Mouse (Mus musculus): ENCODE data around the gene Esrrb.

Gene Esrrb

DNA sequence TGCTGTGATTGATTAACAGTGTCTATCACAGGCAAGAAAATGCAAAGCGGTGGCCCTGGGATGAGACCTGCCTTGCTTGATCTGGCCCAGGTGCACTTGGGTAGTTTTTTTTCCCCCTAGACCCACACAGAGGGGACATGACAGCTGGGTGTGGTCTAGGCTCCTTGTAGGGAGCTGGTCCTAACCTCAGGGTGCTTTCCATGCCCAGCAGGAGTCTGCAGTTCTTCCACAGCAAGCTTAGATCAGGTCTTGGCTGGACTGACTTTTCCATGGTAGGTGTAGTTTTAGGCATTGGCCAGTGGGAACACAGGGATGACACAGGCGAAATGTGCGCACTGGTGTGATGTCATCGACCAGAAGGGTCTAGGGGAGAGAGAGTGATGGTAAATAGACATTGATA lies 136.2 kb downstream of the Esrrb start:
- DNase-seq (ENCODE audit: low spot score in 2 of 2), result no peak

DNA sequence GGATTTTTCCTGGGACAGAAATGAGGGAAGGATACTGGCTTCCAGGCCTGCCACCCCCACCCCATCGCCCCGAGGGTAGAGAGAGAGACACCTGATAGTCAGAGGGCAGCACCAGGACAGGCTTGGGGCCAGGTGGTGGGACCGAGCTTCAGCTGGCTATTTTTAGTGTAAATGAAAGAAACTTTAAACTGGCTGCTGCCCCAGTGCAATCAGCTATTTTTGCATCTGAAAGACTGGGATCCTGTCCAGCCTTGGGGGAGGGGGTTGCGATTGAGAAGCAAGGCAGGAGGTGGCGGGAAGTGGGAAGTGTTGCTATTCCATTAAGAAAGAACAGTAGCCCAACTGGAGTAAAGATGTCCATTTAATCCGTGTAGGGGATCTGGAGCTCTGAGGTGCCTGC lies 137.8 kb downstream of the Esrrb start:
- no peak for DNase-seq (ENCODE audit: low spot score in 2 of 2)

DNA sequence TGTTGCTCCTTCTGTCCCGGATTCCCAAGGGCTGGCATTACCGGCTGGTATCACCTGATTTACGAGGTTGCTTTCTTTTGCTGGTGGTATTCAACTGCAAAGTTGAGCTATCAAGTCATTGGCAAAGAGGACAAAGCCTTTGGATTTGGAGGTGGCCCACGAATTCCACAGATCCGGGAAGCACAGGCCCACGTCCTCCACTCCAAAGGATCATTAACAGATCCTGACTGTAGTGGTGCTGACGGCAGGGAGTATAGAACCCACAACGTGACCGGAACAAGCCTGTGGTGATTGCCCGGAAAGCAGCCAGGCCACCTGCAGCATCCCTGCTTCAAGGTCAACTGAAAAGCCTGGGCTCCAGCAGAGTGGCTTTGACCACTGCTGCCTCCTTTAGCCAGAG lies 140.8 kb downstream of the Esrrb start:
- no peak for DNase-seq (ENCODE audit: low spot score in 2 of 2)

DNA sequence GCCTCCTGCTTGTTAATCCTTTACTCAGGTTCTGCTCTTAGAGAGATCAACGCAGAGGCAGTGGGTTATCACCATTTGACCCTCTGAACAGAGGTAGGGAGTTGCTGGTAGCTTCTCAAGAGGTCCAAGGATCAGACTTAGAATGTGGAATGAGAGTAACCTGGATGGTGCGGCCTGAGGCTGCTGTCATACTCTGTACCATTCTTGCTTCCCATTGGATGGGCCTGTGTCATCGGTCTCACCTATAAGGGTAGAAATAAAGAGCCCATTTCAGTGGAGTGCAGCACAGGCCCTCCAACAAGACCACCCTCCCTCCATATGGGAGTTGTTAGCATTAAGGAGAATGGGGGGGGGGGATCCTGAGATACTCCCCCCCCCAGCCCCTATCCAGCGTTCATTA lies 143.0 kb downstream of the Esrrb start:
- DNase-seq (ENCODE audit: low spot score in 2 of 2), result no peak

DNA sequence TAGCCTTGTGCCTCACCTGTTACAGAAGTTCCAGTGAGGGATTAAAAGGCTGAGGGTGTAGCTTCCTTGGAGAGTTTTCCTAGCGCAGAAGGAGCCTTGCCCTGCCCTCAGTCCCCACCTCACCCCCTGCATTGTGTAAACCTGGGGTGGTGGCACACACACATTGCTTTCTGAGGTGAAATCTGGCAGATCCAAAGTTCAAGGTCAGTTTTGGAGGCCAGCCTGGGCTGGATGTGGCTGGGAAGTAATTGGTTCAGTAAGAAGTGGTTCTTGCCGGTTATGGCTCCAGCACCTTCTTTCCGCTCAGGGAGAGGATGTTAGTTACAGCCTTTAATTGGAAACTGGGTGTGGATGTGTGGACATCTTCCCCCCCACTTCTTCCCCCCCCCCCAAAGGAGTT lies 143.4 kb downstream of the Esrrb start:
- no peak for DNase-seq (ENCODE audit: low spot score in 2 of 2)

DNA sequence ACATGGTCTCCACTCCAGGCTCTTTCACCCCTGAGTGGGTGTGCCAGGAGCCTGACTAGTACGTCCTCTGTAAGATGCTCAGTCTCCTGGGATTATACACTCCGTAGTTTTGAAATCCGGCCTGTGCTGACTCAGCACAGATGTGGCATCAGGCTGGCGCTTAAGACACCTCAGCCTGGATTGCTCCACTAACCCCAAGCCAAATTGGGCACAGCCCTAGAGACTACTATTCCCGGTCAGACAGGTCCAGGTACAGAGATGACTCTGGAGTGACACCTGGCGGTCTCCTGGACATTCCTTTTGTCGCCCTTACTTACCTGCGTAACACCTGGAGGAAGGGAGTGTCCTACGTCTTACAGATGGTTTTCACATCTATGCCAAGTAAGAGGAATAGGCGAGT lies 146.8 kb downstream of the Esrrb start:
- DNase-seq (ENCODE audit: low spot score in 2 of 2), result no peak

DNA sequence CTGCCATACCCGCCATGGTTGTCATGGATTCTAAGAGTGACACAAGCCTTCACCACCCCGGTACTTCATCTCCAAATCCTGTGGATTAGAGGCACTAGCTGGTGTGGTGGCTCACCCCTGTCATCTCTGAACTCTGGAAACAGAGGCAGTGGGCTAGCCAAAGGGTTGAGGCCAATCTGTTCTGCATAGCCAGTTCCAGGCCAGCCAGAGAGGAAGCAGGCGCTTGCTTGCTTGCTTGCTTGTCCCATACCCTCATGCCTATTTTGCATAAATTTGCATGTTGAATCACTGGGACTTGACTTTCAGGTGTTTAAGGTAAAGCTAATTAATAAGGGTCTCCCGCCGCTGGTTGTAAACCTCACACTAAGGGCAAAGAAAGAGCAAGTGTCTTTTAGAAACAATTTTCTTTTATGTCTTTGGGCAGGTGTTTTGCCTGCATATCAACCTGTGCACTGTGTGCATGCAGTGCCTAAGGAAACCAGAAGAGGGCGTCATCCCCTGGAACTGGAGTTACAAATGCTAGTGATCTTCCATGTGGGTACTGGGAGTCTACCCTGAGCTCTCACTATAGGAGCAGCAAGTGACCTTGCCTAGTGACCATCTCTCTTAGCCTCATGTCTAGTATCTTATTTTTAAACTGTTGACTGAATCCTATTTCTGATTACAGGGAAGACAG lies 147.5 kb downstream of the Esrrb start:
- no peak for DNase-seq (ENCODE audit: low spot score in 2 of 2)

DNA sequence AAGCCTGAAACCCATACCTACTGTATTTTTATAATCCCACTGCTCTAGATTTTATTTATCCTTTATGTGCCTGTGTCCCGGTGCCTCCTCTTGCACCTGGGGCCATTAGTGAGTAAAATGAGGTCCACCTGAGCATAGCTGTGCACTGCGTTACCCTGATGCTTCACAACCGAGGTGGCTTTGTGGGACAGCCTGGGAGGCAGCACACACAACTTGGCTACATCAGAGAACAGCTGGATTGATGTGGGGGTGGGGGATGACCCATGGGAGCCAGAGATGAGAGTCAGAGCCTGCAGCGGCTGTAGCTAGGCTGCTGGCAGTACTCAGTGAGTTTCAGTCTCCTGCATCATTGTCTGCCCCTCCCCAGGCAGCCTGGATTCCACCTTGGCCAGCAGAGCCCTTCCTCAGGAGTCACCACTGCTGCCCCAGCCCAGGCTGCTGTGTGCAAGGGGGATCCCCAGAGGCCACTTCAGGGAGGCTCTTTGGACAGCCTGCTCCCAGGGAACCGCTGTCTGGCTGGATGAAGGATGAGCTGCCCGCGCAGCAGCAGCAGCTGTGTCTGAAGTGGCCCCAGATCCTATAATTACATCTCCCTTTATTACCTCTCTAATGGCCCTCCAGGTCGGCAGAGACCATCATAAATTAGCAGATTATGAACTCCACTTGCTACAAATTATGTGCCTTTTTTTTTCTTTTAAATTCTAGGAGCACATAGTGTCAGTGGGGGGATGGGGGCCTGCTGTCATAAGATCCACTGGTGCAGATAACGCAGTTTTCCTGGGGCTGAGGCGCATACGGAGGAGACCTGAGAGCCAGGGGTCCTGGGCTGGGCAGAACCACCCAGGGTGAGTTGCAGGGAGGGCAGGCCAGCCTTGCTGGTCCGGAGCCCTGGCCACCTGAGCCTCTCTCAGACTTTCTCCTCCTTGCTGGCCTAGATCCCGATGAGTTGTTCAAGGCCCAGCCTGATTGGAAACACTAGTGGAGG lies 148.7 kb downstream of the Esrrb start:
- DNase-seq (ENCODE audit: low spot score in 2 of 2), result no peak

DNA sequence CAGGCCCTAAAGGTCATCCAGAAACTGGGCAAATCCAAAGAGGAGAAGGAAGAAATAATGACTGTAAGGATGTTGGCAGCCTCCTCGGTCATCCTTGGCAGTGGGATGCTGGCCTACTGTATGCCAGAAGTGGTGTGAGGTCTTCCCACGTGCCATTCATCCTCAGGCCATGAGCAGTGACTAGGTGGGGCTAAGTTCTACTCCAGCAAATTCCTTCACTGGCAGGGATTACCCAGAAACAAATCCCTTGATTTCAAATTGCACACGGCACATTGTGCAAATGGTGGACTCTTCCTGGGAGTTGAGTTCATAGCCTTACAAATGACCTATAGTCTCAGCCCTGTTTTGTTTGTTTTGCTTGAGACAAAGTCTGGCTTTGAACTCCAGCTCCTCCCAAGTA lies 151.4 kb downstream of the Esrrb start:
- no peak for DNase-seq (ENCODE audit: low spot score in 2 of 2)

DNA sequence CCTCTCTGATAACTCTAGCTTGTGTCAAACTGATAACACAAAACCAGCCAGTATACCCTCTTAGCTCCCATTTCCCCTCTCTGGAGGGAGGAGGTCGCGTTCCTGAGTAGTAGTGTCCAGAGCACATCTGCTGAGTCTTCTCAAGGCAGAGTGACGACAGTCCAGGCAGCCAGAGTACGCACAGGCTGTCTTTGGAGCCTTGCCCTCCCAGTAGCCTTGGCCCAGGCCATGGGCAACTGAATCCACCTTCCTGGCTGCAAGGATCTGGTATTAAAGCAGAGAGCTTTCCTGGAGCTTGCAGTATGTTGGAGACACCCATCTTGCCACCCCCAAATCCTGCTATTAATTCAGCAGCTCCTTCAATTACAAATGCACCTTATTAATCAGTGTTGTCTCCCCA lies 152.7 kb downstream of the Esrrb start:
- no peak for DNase-seq (ENCODE audit: low spot score in 2 of 2)

DNA sequence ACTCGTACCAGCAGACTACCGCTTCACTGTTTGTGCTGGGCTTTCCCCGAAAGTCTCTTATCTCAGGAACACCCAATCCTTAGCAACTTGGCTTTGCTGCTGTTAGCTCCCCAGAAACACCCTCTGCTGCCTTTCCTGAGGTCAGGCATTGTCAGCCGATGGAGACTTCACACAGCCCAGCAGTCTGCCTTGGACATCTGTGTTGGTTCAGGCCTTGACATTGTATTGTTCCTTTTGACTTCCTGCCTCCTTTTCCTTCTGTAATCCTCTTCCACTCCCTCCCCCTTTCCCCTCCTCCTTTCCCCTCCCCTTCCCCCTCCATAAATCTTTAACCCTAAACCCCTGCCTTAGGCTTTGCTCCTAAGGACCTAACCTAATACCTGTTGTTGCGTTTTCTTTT lies 155.7 kb downstream of the Esrrb start:
- no peak for DNase-seq (ENCODE audit: low spot score in 2 of 2)

DNA sequence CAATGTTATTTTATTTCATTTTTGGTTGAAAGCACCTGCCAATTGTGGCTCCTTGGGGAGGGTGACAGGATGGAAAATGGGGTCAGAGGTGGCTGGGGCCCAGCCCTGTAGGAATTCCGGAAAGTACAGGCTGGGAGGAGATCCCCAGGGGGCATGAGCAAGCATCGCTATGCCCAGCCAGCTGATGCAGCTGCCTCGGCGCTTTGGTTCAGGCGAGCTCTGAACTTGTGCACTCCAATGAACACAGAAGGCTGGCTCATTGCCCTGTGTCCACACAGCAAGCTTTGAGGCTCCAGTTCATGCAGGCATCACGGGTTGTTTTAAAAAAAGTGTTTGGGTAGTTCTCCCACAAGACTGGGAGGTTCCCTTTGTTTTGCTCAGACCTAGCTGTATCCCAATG lies 156.8 kb downstream of the Esrrb start:
- no peak for DNase-seq (ENCODE audit: low spot score in 2 of 2)

DNA sequence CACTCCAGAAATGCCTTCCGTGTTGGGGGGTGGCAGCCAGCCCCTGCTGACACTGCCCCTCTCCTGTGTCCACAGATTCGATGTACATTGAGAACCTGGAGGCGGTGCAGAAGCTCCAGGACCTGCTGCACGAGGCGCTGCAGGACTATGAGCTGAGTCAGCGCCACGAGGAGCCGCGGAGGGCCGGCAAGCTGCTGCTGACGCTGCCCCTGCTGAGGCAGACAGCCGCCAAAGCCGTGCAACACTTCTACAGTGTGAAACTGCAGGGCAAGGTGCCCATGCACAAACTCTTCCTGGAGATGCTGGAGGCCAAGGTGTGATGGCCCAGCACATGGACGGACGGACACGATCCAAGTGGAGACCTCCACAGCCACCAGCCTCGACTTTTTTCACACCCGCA lies 157.8 kb downstream of the Esrrb start:
- no peak for DNase-seq (ENCODE audit: low spot score in 2 of 2)

DNA sequence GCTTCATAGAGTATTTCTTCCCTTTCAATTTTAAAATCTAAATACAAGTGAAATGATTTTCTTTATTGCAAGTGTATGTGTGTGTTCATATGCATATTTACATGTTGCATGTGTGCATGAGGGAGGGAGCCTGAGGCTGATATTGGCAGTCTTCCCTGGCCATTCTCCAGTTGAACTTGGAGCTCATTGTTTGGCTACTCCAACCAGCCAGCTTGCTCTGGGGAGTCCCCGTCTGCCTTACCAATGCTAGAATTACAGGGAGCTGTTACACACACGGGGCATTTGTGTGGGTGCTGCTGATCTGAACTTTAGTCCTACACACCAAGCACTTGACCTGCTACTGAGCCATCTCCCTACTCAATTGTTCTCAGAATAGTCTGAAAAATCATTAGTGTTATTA lies 173.4 kb downstream of the Esrrb start:
- no peak for DNase-seq (ENCODE audit: low spot score in 2 of 2)

DNA sequence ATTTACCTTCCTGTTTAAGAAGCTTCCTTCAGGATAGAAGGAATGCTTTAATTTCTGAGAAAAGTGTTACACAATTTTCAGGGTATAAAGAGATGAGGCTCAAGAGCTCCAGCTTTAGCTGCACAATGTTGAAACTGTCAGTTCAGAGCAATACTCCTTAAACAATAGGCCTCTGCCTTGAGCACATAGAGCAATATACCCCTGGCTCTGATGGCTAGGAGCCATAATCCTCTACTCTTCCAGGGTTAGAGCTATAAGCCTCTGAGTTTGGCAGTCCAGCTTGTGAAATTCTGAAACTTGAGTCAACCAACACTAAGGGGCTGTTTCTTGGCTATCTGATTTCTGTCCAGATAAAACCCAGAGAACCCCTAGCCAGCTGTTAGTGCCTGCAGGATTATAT lies 176.9 kb downstream of the Esrrb start:
- no peak for DNase-seq (ENCODE audit: low spot score in 2 of 2)

DNA sequence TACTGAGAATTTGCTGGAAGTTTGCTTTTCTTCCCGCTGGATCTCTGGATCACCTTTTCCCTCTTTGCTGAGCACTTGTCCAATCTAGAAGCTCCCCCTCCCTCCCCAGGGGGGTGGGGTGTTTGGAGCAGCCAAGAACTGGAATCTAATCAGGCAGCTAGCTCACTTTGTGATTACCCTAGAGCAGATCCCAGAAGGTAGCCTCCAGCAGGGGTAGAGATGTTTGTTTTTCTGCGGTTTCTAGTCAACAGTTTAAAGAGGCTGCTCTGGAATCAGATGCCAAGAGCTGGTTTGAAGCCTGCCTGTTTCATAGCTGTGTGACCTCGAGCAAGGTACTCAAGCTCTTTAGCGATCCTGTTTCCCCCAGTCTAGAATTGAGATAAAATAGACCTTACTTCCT lies 177.8 kb downstream of the Esrrb start:
- DNase-seq (ENCODE audit: low spot score in 2 of 2), result no peak

DNA sequence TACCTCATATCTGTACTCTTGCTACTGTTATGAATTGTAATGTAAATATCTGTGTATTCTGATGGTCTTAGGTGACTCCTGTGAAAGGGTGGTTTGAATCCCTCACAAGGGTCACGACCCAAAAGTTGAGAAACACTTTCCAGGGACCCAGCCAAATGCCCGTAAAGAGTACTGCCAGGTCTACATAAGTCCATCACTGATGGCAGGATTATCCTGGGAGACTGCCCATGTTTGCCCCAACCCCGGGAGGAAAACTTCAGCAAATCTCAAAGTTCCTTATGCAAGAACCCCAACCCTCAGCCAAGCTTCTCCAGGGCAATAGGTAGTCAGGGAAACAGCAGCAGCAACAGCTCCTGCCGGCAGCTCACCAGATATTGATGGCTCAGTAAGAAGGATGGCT lies 178.6 kb downstream of the Esrrb start:
- DNase-seq (ENCODE audit: low spot score in 2 of 2), result no peak

DNA sequence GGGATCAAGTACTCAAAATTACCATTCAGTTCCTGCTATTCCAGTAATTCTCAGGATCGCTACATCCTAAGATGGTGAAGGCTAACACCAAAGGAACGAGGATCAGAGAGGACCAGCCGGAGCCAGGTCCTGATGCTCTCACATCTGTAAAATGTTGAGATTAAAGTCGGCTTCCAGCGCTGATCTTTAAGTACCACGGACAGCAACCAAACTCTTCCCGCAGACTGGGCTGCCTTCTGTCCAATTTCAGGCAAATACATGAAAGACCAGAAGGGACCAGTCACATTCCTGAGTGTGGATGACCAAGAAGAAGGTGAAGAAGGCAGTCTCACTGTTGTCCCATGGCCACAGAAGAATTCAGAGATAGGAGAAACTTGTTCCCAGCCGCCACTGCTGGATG lies 186.9 kb downstream of the Esrrb start:
- no peak for DNase-seq (ENCODE audit: low spot score in 2 of 2)

DNA sequence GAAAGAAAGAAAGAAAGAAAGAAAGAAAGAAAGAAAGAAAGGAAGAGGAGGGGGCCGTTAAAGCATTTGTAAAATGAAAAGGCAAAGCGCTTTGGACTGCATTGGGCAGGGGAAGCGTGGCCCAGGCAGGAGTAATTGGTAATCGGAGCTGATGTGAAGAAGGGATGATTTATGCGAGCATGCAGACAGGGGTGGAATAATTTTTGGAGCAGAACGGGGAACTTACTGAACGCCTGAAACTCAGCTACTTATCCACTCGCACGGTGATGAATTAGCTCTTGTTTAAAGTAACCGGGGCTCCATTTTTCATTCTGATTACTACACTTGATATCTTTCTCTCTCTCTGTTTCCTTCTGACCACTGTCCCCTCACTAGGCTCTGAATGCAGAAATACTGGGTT lies 192.1 kb downstream of the Esrrb start:
- no peak for DNase-seq (ENCODE audit: low spot score in 2 of 2)

DNA sequence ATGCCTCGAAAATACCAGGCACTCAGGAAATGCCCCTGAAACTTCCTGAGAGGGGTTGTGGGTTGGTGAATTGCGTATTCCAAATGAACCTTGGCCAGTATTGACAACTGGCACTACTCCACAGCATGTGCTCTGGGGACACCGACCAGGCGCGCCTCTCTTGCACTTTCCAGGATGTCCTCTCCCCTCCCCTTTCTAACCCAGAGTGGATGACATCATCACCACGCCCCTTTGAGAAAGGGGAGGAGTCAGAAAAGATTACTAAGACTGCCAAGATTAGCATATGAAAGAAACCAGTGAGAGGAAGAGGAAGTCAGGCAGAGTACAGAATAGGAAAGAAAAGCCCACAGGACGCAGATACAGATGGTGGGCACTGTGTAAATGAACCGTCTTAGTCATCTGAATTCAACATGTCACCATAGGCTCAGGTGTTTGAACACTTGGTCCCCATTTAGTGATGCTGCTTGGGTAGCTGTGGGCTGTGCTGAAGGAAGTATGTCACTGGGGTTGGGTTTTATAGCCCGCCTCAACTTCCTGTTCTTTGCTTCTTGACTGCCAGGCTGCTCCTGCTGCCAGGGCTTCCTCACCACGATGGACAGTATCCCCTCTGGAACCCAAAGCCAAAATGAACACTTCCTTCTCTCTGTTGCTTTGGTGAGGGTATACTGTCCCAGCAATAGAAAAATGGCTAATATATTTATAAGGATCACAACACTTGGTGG lies 196.0 kb downstream of the Esrrb start:
- peak in 1 of 2 experiments; percentile 21 for DNase-seq (ENCODE audit: low spot score in 2 of 2)

DNA sequence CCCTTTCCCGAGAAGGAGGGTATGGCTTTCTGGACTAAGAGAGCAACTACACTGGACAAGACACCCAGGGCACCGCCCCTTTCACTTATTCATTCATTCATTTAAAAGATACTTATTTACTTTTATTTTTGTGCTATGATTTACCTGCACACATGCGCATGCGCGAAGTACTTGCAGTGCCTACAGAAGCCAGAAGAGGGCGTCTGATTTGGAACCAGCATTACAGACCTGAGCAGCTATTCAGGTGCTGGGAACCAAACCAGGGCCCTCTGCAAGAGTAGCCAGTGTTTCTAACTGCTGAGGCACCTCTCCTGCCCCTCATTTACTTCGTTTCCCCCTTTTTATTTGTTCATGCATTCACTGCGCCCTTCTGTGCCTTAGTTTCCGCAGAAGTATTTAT lies 198.0 kb downstream of the Esrrb start:
- no peak for DNase-seq (ENCODE audit: low spot score in 2 of 2)

DNA sequence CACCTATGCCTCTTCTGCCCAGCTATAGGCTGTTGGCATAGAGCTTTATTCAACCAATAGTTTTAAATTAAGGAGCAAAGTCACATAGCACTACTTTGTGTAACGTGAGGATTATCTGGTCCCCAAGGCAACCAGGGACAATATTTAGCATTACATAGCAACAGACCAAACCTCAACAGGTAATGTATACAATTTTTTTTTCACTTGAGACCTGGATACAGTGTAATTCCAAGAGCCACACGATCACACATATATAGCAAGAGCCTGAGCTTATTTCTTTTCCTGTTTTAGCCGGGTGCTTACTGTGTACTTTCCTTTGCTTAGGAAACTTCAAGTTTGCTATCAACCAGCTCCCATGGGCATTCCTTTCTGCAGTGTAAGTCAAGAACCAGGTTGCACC lies 201.8 kb downstream of the Esrrb start:
- DNase-seq (ENCODE audit: low spot score in 2 of 2), result no peak

DNA sequence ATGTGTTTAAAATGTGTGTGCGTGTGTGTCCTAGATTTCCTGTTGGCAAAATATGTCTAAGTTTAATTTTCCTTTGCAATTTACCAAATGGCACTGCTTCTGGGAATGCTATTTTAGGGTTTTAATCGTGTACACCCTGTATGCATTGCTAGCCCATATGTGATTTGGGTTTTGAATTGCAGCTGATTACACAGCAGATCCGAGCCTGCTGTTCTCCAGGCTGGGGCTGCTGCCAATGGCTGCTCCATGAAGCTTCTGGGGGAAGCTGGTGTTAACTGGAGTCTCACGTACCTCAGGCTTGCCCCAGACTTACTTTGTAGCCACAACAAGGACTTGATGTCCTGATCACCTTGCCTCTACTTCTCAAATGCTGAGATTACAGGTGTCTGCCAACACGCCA lies 205.1 kb downstream of the Esrrb start:
- no peak for DNase-seq (ENCODE audit: low spot score in 2 of 2)

Data from spleen, postnatal 10 days (tissue).